Mouse (Mus musculus) kidney, postnatal 10 days (tissue): ENCODE data around the gene Bace1.
"Not testable (repeated sequence)": the region's sequence is repeated elsewhere in the genome, so short reads cannot be mapped to it uniquely, and the experiment has no call there.

Experiments used
- DNase-seq: peaks from one replicate; pipeline ENCODE4 v3.0.0; 2021; ENCODE audit warnings: mixed read lengths

Bace1 gene

GRCm38 (mm10) chr9:45839139-45839981 is 980 bp downstream of the Bace1 start:
- peak; percentile 56 for DNase-seq

GRCm38 (mm10) chr9:45839982-45840300 is 1.6 kb downstream of the Bace1 start:
- no peak for DNase-seq

GRCm38 (mm10) chr9:45840331-45840730 is 2.0 kb downstream of the Bace1 start:
- no peak for DNase-seq

- no peak for DNase-seq
These were observed 3.1 kb downstream of the Bace1 start for GRCm38 (mm10) chr9:45841458-45841857.

GRCm38 (mm10) chr9:45843007-45843406 is 4.6 kb downstream of the Bace1 start:
- no peak for DNase-seq

GRCm38 (mm10) chr9:45843780-45844179 is 5.4 kb downstream of the Bace1 start:
- DNase-seq, result no peak

- DNase-seq, result no peak
These were observed 7.2 kb downstream of the Bace1 start for GRCm38 (mm10) chr9:45845541-45845940.

- not testable (repeated sequence) for DNase-seq
These were observed 7.8 kb downstream of the Bace1 start for GRCm38 (mm10) chr9:45846176-45846575.

- DNase-seq, result no peak
These were observed 8.6 kb downstream of the Bace1 start for GRCm38 (mm10) chr9:45846891-45847460.

GRCm38 (mm10) chr9:45849528-45850408 is 11.4 kb downstream of the Bace1 start:
- peak; percentile 58 for DNase-seq

- DNase-seq, result peak; percentile 29
These were observed 12.3 kb downstream of the Bace1 start for GRCm38 (mm10) chr9:45850528-45851155.

GRCm38 (mm10) chr9:45851330-45851729 is 12.9 kb downstream of the Bace1 start:
- DNase-seq, result no peak

GRCm38 (mm10) chr9:45851776-45852175 is 13.4 kb downstream of the Bace1 start:
- no peak for DNase-seq

GRCm38 (mm10) chr9:45853695-45854094 is 15.3 kb downstream of the Bace1 start:
- DNase-seq, result no peak

GRCm38 (mm10) chr9:45854136-45854535 is 15.8 kb downstream of the Bace1 start:
- no peak for DNase-seq

- no peak for DNase-seq
These were observed 21.0 kb downstream of the Bace1 start for GRCm38 (mm10) chr9:45859364-45859763.

GRCm38 (mm10) chr9:45861813-45862212 is 23.4 kb downstream of the Bace1 start:
- DNase-seq, result peak; percentile 48

GRCm38 (mm10) chr9:45869181-45869580 is 30.8 kb downstream of the Bace1 start:
- DNase-seq, result no peak

GRCm38 (mm10) chr9:45870265-45870664 is 31.9 kb downstream of the Bace1 start:
- no peak for DNase-seq

- DNase-seq, result peak; percentile 69
These were observed 39.5 kb downstream of the Bace1 start for GRCm38 (mm10) chr9:45877928-45878327.

GRCm38 (mm10) chr9:45893681-45894080 is 55.3 kb downstream of the Bace1 start:
- DNase-seq, result no peak

GRCm38 (mm10) chr9:45905196-45905595 is 66.8 kb downstream of the Bace1 start:
- no peak for DNase-seq

- DNase-seq, result peak; percentile 66
These were observed 67.4 kb downstream of the Bace1 start for GRCm38 (mm10) chr9:45905811-45906237.
